Mouse (Mus musculus) heart, postnatal 0 days (tissue): ENCODE data around the gene Aplnr.

Source experiments
- CTCF ChIP-seq: IDR thresholded peaks from 2 replicates; pipeline ENCODE4 v1.5.1; 2016; ENCODE audit warnings: antibody characterized with exemption, control low read depth, low read depth
- EP300 ChIP-seq: IDR thresholded peaks from 2 replicates; pipeline ENCODE4 v1.6.1; 2016; ENCODE audit warnings: antibody characterized with exemption, low read depth

- TF ChIP-seq CTCF (no peak), EP300 (no peak)
Observed at GRCm38 (mm10) chr2:85136831-85137520, 951 bp downstream of the Aplnr start.
